Mouse (Mus musculus): Measurements from ENCODE around the gene Minos1. TPM values are rescaled to one million over a fixed set of nuclear protein-coding genes. Genes with fewer than 3 reads are reported as not detected.

Minos1 gene
- polyA plus RNA-seq, 1 experiment from 2014 or later, result 407 TPM

DNA sequence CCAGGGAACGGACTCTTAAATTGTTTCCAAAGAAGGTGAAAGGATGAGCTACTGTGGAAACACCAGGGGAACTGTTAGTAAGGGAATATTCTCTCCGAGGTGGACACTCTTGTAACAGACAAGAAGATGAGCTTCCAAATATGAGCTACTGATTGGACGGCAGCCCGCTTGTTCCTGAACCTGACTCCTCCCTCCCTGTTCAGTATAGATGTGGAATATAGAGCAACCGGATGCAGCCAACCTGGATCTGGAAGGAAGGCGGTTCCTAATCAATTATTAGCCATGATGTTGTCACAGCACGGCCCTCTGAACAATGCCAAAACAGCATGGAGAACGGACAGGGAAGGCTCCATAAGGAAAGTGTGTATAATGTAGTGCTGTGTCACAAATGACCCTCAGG is 34.3 kb upstream of the Minos1 start:
- no peaks in the 10 kb centered on the region for H3K4me1 ChIP-seq
- H3K27ac ChIP-seq, result no peak overlapping the region
- no peaks in the 10 kb centered on the region for H3K9me3 ChIP-seq (replicated peaks)
- H3K36me3 ChIP-seq, result no peaks in the 10 kb centered on the region
- 80% methylated on average over 8 of the region's 8 CpGs for WGBS
- H3K9ac ChIP-seq, result no peak overlapping the region
- ATAC-seq (ENCODE audit: low FRiP score), result no peak
- no peaks in the 10 kb centered on the region for H3K27me3 ChIP-seq
- no peak overlapping the region for H3K4me2 ChIP-seq (replicated peaks)
- no peak overlapping the region for H3K4me3 ChIP-seq

DNA sequence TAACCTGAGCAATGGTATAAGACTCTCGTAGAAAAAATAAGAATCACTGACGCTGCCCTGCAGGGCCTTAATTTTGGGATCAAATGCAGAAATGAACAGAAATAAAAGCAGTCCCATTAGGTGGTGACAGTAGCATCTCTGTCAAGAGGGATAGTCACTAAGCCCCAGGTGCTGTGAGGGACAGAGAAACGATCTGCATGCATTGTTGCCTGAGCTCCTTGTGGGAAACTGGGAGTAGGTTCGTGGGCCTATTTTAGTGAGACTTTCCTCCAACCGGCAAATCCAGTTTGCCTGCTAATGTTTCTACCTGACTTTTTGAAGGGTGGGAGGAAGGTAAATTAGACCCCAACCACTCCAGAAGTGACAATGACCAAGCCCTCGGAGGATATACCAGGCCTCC is 33.2 kb upstream of the Minos1 start:
- no peaks in the 10 kb centered on the region for H3K4me1 ChIP-seq
- no peaks in the 10 kb centered on the region for H3K36me3 ChIP-seq
- H3K27me3 ChIP-seq, result no peaks in the 10 kb centered on the region
- H3K9ac ChIP-seq, result no peak overlapping the region
- no peaks in the 10 kb centered on the region for H3K9me3 ChIP-seq (replicated peaks)
- no peak overlapping the region for H3K4me3 ChIP-seq
- WGBS, result 93% methylated on average over 6 of the region's 6 CpGs
- no peak overlapping the region for H3K4me2 ChIP-seq (replicated peaks)
- H3K27ac ChIP-seq, result no peak overlapping the region
- ATAC-seq (ENCODE audit: low FRiP score), result no peak

GRCm38 (mm10) chr4:139161076-139161475 is 30.2 kb upstream of the Minos1 start:
- Histone ChIP-seq H3K27me3 (no peaks in the 10 kb centered on the region), H3K27ac (no peak overlapping the region), H3K36me3 (no peaks in the 10 kb centered on the region), H3K9me3 (replicated peaks) (no peaks in the 10 kb centered on the region), H3K4me1 (no peaks in the 10 kb centered on the region), H3K9ac (no peak overlapping the region), H3K4me2 (replicated peaks) (no peak overlapping the region), H3K4me3 (no peak overlapping the region)
- no peak for ATAC-seq (ENCODE audit: low FRiP score)
- 75% methylated on average over 2 of the region's 2 CpGs for WGBS

GRCm38 (mm10) chr4:139158350-139158749 is 27.4 kb upstream of the Minos1 start:
- ATAC-seq (ENCODE audit: low FRiP score), result no peak
- H3K36me3 ChIP-seq, result no peaks in the 10 kb centered on the region
- 88% methylated on average over 14 of the region's 14 CpGs for WGBS

GRCm38 (mm10) chr4:139156538-139156937 is 25.6 kb upstream of the Minos1 start:
- H3K9me3 ChIP-seq (replicated peaks), result no peaks in the 10 kb centered on the region
- no peak for ATAC-seq (ENCODE audit: low FRiP score)
- no peak overlapping the region for H3K27ac ChIP-seq
- no peaks in the 10 kb centered on the region for H3K36me3 ChIP-seq
- no peak overlapping the region for H3K4me3 ChIP-seq
- H3K4me2 ChIP-seq (replicated peaks), result no peak overlapping the region
- H3K9ac ChIP-seq, result no peak overlapping the region
- H3K27me3 ChIP-seq, result no peaks in the 10 kb centered on the region
- no peaks in the 10 kb centered on the region for H3K4me1 ChIP-seq
- WGBS, result 93% methylated on average over 6 of the region's 6 CpGs

More at GRCm38 (mm10) chr4:139158350-139158749, 27.4 kb upstream of the Minos1 start:
- Histone ChIP-seq H3K27me3 (no peaks in the 10 kb centered on the region), H3K9me3 (replicated peaks) (no peaks in the 10 kb centered on the region), H3K4me2 (replicated peaks) (no peak overlapping the region), H3K27ac (no peak overlapping the region), H3K4me1 (no peaks in the 10 kb centered on the region), H3K4me3 (no peak overlapping the region), H3K9ac (no peak overlapping the region)

DNA sequence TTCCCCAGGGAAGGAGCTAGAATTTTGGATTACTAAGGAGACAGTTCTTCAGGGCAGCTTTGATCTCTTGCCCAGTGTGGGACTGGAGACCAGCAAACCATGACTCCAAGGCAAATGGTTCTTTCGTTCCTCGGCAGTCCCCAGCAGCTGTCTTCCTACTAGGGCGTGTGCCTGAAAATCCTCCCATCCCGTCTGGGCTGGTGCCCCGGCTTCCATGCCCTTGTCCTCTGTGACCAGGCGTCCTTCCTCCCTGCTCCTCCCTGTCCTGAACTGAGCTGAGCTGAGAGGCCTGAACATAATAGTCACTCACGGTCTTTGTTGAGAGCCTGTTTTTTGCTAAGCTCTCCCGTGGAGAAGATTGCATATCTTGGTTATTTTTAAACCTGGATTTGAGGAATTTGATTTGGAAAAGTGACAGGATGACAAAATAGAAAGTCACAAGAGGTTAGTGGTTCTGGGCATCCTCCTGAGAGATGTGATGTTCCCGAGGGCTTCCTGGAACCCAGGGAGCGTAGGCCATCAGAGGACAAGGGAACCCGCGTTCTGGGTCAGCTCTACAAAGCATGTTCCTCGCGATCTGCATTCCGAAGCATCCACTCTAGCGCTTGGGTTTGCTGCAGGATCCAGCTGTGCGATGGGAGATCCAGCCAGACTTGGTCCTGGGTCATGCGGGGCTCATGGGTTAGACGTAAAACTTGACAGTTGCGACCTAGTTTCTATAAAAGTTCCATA is 23.8 kb upstream of the Minos1 start:
- H3K9ac ChIP-seq, result no peak overlapping the region
- no peak for ATAC-seq (ENCODE audit: low FRiP score)
- H3K27me3 ChIP-seq, result no peaks in the 10 kb centered on the region
- no peaks in the 10 kb centered on the region; the same call in 1 of the 2 replicates for H3K9me3 ChIP-seq (replicated peaks)
- WGBS, result 79% methylated on average over 20 of the region's 20 CpGs
- no peak overlapping the region for H3K4me2 ChIP-seq (replicated peaks)
- H3K36me3 ChIP-seq, result no peaks in the 10 kb centered on the region
- H3K4me1 ChIP-seq, result no peaks in the 10 kb centered on the region
- no peak overlapping the region for H3K27ac ChIP-seq
- no peak overlapping the region for H3K4me3 ChIP-seq

DNA sequence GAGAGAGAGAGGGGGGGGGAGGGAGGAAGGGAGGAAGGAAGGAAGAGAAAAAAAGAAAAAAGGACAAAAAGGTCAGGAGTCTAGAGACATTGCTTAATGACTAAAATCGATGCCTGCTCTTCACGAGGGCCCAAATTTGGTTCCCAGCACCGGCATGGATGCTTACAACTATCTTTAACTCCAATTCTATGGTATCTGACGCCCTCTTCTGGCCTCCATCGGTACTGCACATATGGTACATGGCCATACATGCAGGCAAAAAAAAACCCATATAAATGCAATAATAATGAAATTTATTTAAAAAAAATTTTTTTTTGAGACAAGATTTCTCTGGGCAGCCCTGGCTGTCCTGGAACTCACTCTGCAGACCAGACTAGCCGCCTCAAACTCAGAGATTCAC is 20.5 kb upstream of the Minos1 start:
- no peaks in the 10 kb centered on the region for H3K4me1 ChIP-seq
- no peaks in the 10 kb centered on the region for H3K36me3 ChIP-seq
- no peak overlapping the region for H3K4me2 ChIP-seq (replicated peaks)
- H3K9ac ChIP-seq, result no peak overlapping the region
- H3K27me3 ChIP-seq, result no peaks in the 10 kb centered on the region
- WGBS, result 67% methylated on average over 6 of the region's 6 CpGs
- peaks cover 16% of the 10 kb centered on the region for H3K9me3 ChIP-seq (replicated peaks)
- H3K4me3 ChIP-seq, result no peak overlapping the region
- H3K27ac ChIP-seq, result no peak overlapping the region
- no peak for ATAC-seq (ENCODE audit: low FRiP score)

DNA sequence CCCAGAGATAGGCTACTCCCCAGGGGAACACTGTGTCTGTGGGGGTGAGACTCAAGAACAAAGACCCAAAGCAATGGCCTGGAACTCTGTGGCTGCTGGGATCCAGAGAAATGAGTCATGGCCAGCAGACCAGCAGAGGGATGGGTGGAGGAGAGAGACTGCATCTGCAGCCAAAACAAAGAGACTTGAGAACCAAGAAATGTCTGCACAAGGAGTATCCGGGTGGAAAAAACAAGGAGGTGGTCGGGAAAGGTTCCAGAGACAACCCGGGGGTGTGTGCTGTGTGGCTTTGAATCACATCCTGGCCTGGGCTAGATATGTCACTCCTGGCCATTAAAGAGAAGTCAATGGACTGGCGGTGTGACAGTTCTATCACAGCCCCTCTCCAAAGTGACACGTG is 15.8 kb upstream of the Minos1 start:
- H3K9ac ChIP-seq, result no peak overlapping the region
- H3K9me3 ChIP-seq (replicated peaks), result peaks cover 16% of the 10 kb centered on the region
- H3K4me3 ChIP-seq, result no peak overlapping the region
- no peak overlapping the region for H3K27ac ChIP-seq
- no peak overlapping the region for H3K4me2 ChIP-seq (replicated peaks)
- no peaks in the 10 kb centered on the region for H3K36me3 ChIP-seq
- WGBS, result 83% methylated on average over 5 of the region's 5 CpGs
- peaks cover 6% of the 10 kb centered on the region for H3K4me1 ChIP-seq
- H3K27me3 ChIP-seq, result no peaks in the 10 kb centered on the region
- ATAC-seq (ENCODE audit: low FRiP score), result no peak

DNA sequence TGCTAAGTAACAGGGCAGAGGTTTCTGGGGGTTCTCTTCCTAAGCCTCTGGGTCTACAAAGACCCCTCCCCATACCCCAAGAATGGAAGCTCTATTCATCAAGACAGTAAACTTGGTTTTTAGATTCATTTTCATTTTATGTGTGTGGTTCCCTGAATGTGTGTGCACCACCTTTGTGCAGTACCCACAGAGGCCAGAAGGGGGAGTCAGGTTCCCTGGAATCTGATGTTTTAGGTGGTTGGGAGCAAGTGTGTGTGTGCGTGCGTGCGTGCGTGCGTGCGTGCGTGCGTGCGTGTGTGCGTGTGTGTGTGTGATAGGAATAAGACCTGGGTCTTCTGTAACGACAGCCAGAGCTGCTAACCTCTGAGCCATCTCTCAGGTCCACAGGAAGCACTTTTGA is 14.2 kb upstream of the Minos1 start:
- no peak overlapping the region for H3K4me3 ChIP-seq
- WGBS, result 92% methylated on average over 11 of the region's 11 CpGs

DNA sequence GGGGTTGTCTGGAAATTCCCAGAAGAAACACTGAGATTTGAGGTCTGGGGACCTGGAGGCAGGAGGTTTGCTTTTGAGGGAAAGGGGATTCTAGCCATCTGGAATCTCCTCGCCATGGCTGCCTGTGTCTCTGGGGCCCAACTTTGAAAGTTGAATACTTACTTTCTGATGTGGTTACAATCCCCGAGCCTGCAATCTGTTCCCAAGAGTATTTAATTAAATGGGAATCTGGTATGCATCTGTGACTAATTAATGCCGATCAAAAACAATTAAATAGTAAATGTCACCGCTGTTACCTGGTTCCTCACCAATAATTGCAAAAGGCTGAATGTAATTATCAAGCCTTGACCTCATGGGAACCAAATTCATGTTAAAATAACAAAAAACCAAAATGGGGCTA is 13.7 kb upstream of the Minos1 start:
- Histone ChIP-seq H3K9me3 (replicated peaks) (peaks cover 16% of the 10 kb centered on the region), H3K27me3 (no peaks in the 10 kb centered on the region), H3K4me3 (no peak overlapping the region), H3K9ac (no peak overlapping the region), H3K27ac (no peak overlapping the region), H3K36me3 (no peaks in the 10 kb centered on the region), H3K4me1 (peaks cover 6% of the 10 kb centered on the region), H3K4me2 (replicated peaks) (no peak overlapping the region)
- WGBS, result 63% methylated on average over 4 of the region's 4 CpGs
- ATAC-seq (ENCODE audit: low FRiP score), result no peak

More for the DNA sequence above, 14.2 kb upstream of the Minos1 start:
- Histone ChIP-seq H3K27me3 (no peaks in the 10 kb centered on the region), H3K36me3 (no peaks in the 10 kb centered on the region), H3K4me2 (replicated peaks) (no peak overlapping the region), H3K9me3 (replicated peaks) (peaks cover 16% of the 10 kb centered on the region), H3K9ac (no peak overlapping the region), H3K4me1 (peaks cover 6% of the 10 kb centered on the region), H3K27ac (no peak overlapping the region)
- ATAC-seq (ENCODE audit: low FRiP score), result no peak

- no peak for ATAC-seq (ENCODE audit: low FRiP score)
- Histone ChIP-seq H3K9ac (no peak overlapping the region), H3K9me3 (replicated peaks) (peaks cover 7% of the 10 kb centered on the region), H3K27ac (no peak overlapping the region), H3K4me1 (peaks cover 6% of the 10 kb centered on the region), H3K36me3 (no peaks in the 10 kb centered on the region), H3K4me2 (replicated peaks) (peak overlapping the region; percentile 32; the same call in 1 of the 2 replicates), H3K4me3 (no peak overlapping the region), H3K27me3 (no peaks in the 10 kb centered on the region)
- WGBS, result 47% methylated on average over 9 of the region's 9 CpGs
Measured at GRCm38 (mm10) chr4:139142985-139143384, 12.1 kb upstream of the Minos1 start.

- H3K4me1 ChIP-seq, result peaks cover 6% of the 10 kb centered on the region
- H3K4me3 ChIP-seq, result no peak overlapping the region
- H3K27ac ChIP-seq, result no peak overlapping the region
- H3K9me3 ChIP-seq (replicated peaks), result no peaks in the 10 kb centered on the region; the same call in 1 of the 2 replicates
- H3K4me2 ChIP-seq (replicated peaks), result no peak overlapping the region
- H3K36me3 ChIP-seq, result no peaks in the 10 kb centered on the region
- no peak overlapping the region for H3K9ac ChIP-seq
- no peak for ATAC-seq (ENCODE audit: low FRiP score)
- 73% methylated on average over 6 of the region's 6 CpGs for WGBS
- H3K27me3 ChIP-seq, result no peaks in the 10 kb centered on the region
Measured at GRCm38 (mm10) chr4:139141785-139142184, 10.9 kb upstream of the Minos1 start.

DNA sequence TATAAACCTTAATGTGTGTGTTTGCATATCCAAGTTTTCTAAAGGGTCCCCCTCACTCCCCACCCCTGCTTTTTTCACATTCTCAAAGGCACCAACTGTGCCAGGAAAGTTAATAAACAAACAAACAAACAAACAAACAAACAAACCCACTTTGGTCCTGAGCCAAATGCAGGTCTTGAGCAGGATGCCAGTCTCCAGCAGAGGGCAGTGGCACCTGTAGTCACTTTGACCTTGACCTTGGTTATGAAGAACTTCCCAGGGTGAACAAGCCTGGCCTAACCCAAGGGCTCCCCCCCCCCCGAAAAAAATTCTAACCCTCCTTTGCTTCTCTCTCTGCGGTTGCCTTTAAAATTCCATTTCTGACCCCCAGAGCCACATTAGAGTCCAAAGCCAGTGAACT is 9.4 kb upstream of the Minos1 start:
- Histone ChIP-seq H3K4me2 (replicated peaks) (no peak overlapping the region), H3K4me1 (peaks cover 6% of the 10 kb centered on the region), H3K9ac (no peak overlapping the region), H3K9me3 (replicated peaks) (no peaks in the 10 kb centered on the region; the same call in 1 of the 2 replicates), H3K27ac (no peak overlapping the region), H3K4me3 (no peak overlapping the region), H3K36me3 (no peaks in the 10 kb centered on the region), H3K27me3 (no peaks in the 10 kb centered on the region)
- 79% methylated on average over 2 of the region's 2 CpGs for WGBS
- ATAC-seq (ENCODE audit: low FRiP score), result no peak

Data from hindbrain, embryonic 12.5 days (tissue).